Mouse (Mus musculus) left cerebral cortex, postnatal 4 days (tissue): Measurements from ENCODE around the gene Ptprr. TPM values are rescaled to one million over a fixed set of nuclear protein-coding genes. Genes with fewer than 3 reads are reported as not detected.

Source experiments
- DNase-seq: peaks from one replicate; pipeline ENCODE4 v3.0.0-alpha.2; 2022
- intact Hi-C: fragments of 180-260 bp; cut with DNase I; formaldehyde crosslinking; loops from one replicate; pipeline ENCODE4 v1.15.1; 2025
- total RNA-seq, 2 experiments: library from RNA; stranded (reverse); gene quantifications; 2 replicates each; pipeline ENCODE4 v1.2.3; 2021

The Ptprr gene
- total RNA-seq = 10 to 100 TPM; 22.0 to 23.5 TPM

- intact Hi-C loops = loop anchor here (10.0 kb wide), 1 partner anchor 177 kb away; no protein-coding TSS in a partner anchor
These were observed at the start of gene Ptprr for GRCm38 (mm10) chr10:116017845-116018479. TSS of gene Ptprr (plus strand) at chr10:116018213.

GRCm38 (mm10) chr10:115976345-115976744 lies 41.7 kb upstream of the Ptprr start:
- no peak for DNase-seq
- intact Hi-C loops = no loop called here

More at GRCm38 (mm10) chr10:116017845-116018479, at the start of gene Ptprr:
- peak; percentile 94 for DNase-seq

GRCm38 (mm10) chr10:115978992-115979391 lies 39.0 kb upstream of the Ptprr start:
- DNase-seq = no peak
- intact Hi-C loops = no loop called here

- no peak for DNase-seq
- intact Hi-C loops = loop anchor here (10.0 kb wide), 2 partner anchors 325 to 555 kb away; no protein-coding TSS in a partner anchor
These were observed 38.0 kb upstream of the Ptprr start for GRCm38 (mm10) chr10:115980018-115980417.

GRCm38 (mm10) chr10:115984308-115984707 lies 33.7 kb upstream of the Ptprr start:
- intact Hi-C loops = loop anchor here (10.0 kb wide), 2 partner anchors 330 to 560 kb away; no protein-coding TSS in a partner anchor
- DNase-seq = peak; percentile 19

GRCm38 (mm10) chr10:116001838-116002237 lies 16.2 kb upstream of the Ptprr start:
- intact Hi-C loops = no loop called here

GRCm38 (mm10) chr10:116006675-116007074 lies 11.3 kb upstream of the Ptprr start:
- intact Hi-C loops = no loop called here
- DNase-seq = peak; percentile 26

More at GRCm38 (mm10) chr10:116001838-116002237, 16.2 kb upstream of the Ptprr start:
- peak; percentile 69 for DNase-seq

- intact Hi-C loops = loop anchor here (10.0 kb wide), 1 partner anchor 176 kb away; no protein-coding TSS in a partner anchor
- no peak for DNase-seq
These were observed 473 bp downstream of the Ptprr start for GRCm38 (mm10) chr10:116018480-116018891.

GRCm38 (mm10) chr10:116019086-116019860 lies 1.3 kb downstream of the Ptprr start:
- intact Hi-C loops = loop anchor here (10.0 kb wide), 1 partner anchor 176 kb away; no protein-coding TSS in a partner anchor

GRCm38 (mm10) chr10:116021081-116021480 lies 3.1 kb downstream of the Ptprr start:
- no peak for DNase-seq
- intact Hi-C loops = no loop called here

More at GRCm38 (mm10) chr10:116019086-116019860, 1.3 kb downstream of the Ptprr start:
- DNase-seq = peak; percentile 50

- no peak for DNase-seq
- intact Hi-C loops = no loop called here
These were observed 20.1 kb downstream of the Ptprr start for GRCm38 (mm10) chr10:116038150-116038549.

- DNase-seq = no peak
- intact Hi-C loops = no loop called here
These were observed 57.9 kb downstream of the Ptprr start for GRCm38 (mm10) chr10:116075954-116076353.

GRCm38 (mm10) chr10:116078636-116079035 lies 60.6 kb downstream of the Ptprr start:
- DNase-seq = no peak
- intact Hi-C loops = no loop called here

- intact Hi-C loops = no loop called here
- no peak for DNase-seq
These were observed 61.4 kb downstream of the Ptprr start for GRCm38 (mm10) chr10:116079396-116079795.

GRCm38 (mm10) chr10:116080841-116081240 lies 62.8 kb downstream of the Ptprr start:
- DNase-seq = peak; percentile 53
- intact Hi-C loops = loop anchor here (5.0 kb wide), 1 partner anchor 116 kb away; no protein-coding TSS in a partner anchor

GRCm38 (mm10) chr10:116083965-116084364 lies 66.0 kb downstream of the Ptprr start:
- DNase-seq = no peak

GRCm38 (mm10) chr10:116096466-116096865 lies 78.5 kb downstream of the Ptprr start:
- no peak for DNase-seq
- intact Hi-C loops = no loop called here

More at GRCm38 (mm10) chr10:116083965-116084364, 66.0 kb downstream of the Ptprr start:
- intact Hi-C loops = loop anchor here (5.0 kb wide), 1 partner anchor 113 kb away; no protein-coding TSS in a partner anchor

- intact Hi-C loops = no loop called here
- DNase-seq = no peak
These were observed 80.5 kb downstream of the Ptprr start for GRCm38 (mm10) chr10:116098470-116098869.

GRCm38 (mm10) chr10:116108176-116108575 lies 90.2 kb downstream of the Ptprr start:
- peak; percentile 56 for DNase-seq
- intact Hi-C loops = no loop called here

- intact Hi-C loops = no loop called here
- no peak for DNase-seq
These were observed 90.7 kb downstream of the Ptprr start for GRCm38 (mm10) chr10:116108730-116109129.

- intact Hi-C loops = no loop called here
- DNase-seq = no peak
These were observed 94.9 kb downstream of the Ptprr start for GRCm38 (mm10) chr10:116112868-116113267.
